Mouse (Mus musculus) spleen, postnatal 0 days (tissue): ENCODE measurements around the gene Tceal1. TPM values are rescaled to one million over a fixed set of nuclear protein-coding genes. Genes with fewer than 3 reads are reported as not detected.

Experiments used
- polyA plus RNA-seq: library from polyadenylated mRNA; unstranded; fragments of >200 nt; fragmentation: Nextera tagmentation; extraction: Ambion mirVana; gene quantifications from 2 replicates; pipeline ENCODE4 v1.2.1, GENCODE M21; 2015

The Tceal1 gene
- 2.3 and 3.8 TPM in 2 replicates for polyA plus RNA-seq

GRCm38 (mm10) chrX:136707446-136708167 lies at the start of gene Tceal1:
Tceal1 (plus strand) TSS chrX:136707982.

GRCm38 (mm10) chrX:136743459-136743858 lies 35.7 kb downstream of the Tceal1 start, which contains the start of gene Morf4l2:
Morf4l2 (minus strand) TSS chrX:136743690.

Other genes with a start within 250 kb of the Tceal1 start
- not detected in 2 replicates for gene Kir3dl1, start 190.0 kb upstream of the Tceal1 start, polyA plus RNA-seq
- gene Kir3dl2, start 163.9 kb upstream of the Tceal1 start, polyA plus RNA-seq, result not detected in 2 replicates
- 1.8 and 3.0 TPM in 2 replicates for gene Tceal3, start 117.1 kb upstream of the Tceal1 start, polyA plus RNA-seq
- gene Morf4l2, start 35.7 kb downstream of the Tceal1 start, polyA plus RNA-seq, result 193 and 199 TPM in 2 replicates
- gene Glra4, start 72.2 kb downstream of the Tceal1 start, polyA plus RNA-seq, result not detected in 2 replicates
- gene Plp1, start 114.7 kb downstream of the Tceal1 start, polyA plus RNA-seq, result 0.97 and 1.0 TPM in 2 replicates
- gene Rab9b, start 160.8 kb downstream of the Tceal1 start, polyA plus RNA-seq, result not detected in 2 replicates
- not detected in 2 replicates for gene H2bfm, start 219.3 kb downstream of the Tceal1 start, polyA plus RNA-seq